Mouse (Mus musculus) ES-E14 (cell line): ENCODE data around the gene Zfp286. TPM values are rescaled to one million over a fixed set of nuclear protein-coding genes. Genes with fewer than 3 reads are reported as not detected.

ENCODE experiments used
- DNase-seq: peaks from one replicate; pipeline ENCODE4 v3.0.0-alpha.2; 2013; ENCODE audit warnings: low read depth, low spot score
- H3K27ac ChIP-seq: 2 replicates; pipeline ENCODE4 v1.5.1; 2012; ENCODE audit warnings: low read depth, mild to moderate bottlenecking, low read length, moderate library complexity, mixed read lengths; ENCODE audit not compliant: poor library complexity, insufficient read depth, severe bottlenecking
- H3K36me3 ChIP-seq: 2 replicates; pipeline ENCODE4 v1.6.1; 2012; ENCODE audit warnings: mild to moderate bottlenecking, low read length, moderate library complexity, mixed read lengths; ENCODE audit not compliant: control insufficient read depth, poor library complexity, insufficient read depth, severe bottlenecking
- H3K4me1 ChIP-seq, 2 experiments: fragments of 150-350 bp in 1 of 2; sonication (generic) in 1 of 2; 2 replicates each; pipeline ENCODE4 v1.6.1; 2012; ENCODE audit warnings: low read length in 2 of 2, mild to moderate bottlenecking in 1 of 2, mixed read lengths in 1 of 2; ENCODE audit not compliant: control insufficient read depth in 2 of 2, insufficient read depth in 2 of 2, poor library complexity in 1 of 2
- H3K4me3 ChIP-seq, 2 experiments: fragments of 150-350 bp in 1 of 2; sonication (generic) in 1 of 2; 2 replicates each; pipeline ENCODE4 v1.5.1; 2012; ENCODE audit warnings: low read length in 2 of 2, low read depth in 1 of 2, mild to moderate bottlenecking in 1 of 2, mixed read lengths in 1 of 2; ENCODE audit not compliant: insufficient read depth in 1 of 2, poor library complexity in 1 of 2, severe bottlenecking in 1 of 2
- H3K9ac ChIP-seq: 2 replicates; pipeline ENCODE4 v1.6.1; 2012; ENCODE audit warnings: low read depth, mild to moderate bottlenecking, low read length, mixed read lengths; ENCODE audit not compliant: poor library complexity, insufficient read depth, severe bottlenecking
- H3K9me3 ChIP-seq: fragments of 150-350 bp; sonication (generic); 2 replicates; pipeline ENCODE4 v1.6.1; 2012; ENCODE audit warnings: low read depth, mild to moderate bottlenecking, low read length; ENCODE audit not compliant: control insufficient read depth, insufficient read depth
- CHD2 ChIP-seq: IDR thresholded peaks from 2 replicates; pipeline ENCODE4 v1.6.1; 2014; ENCODE audit warnings: mild to moderate bottlenecking, low read depth, low read length, inconsistent platforms
- HCFC1 ChIP-seq: IDR thresholded peaks from 2 replicates; pipeline ENCODE4 v1.6.1; 2012; ENCODE audit warnings: low read length, inconsistent platforms, borderline replicate concordance; ENCODE audit not compliant: insufficient read depth
- MAFK ChIP-seq: IDR thresholded peaks from 2 replicates; pipeline ENCODE4 v1.6.1; 2014; ENCODE audit warnings: mild to moderate bottlenecking, low read depth, low read length, inconsistent platforms; ENCODE audit not compliant: insufficient read depth
- ZC3H11A ChIP-seq: IDR thresholded peaks from 2 replicates; pipeline ENCODE4 v1.6.1; 2012; ENCODE audit warnings: low read depth, mild to moderate bottlenecking, inconsistent platforms, low read length, borderline replicate concordance
- ZNF384 ChIP-seq: IDR thresholded peaks from 2 replicates; pipeline ENCODE4 v1.6.1; 2012; ENCODE audit warnings: low read depth, low read length, inconsistent platforms
- in situ Hi-C, 2 experiments: fragments of 600-800 bp; cut with MboI; formaldehyde crosslinking; loops; one replicate each; pipeline ENCODE4 v1.15.1; 2025; ENCODE audit warnings: low sequenced_read_pairs in 2 of 2, inconsistent platforms in 1 of 2; ENCODE audit not compliant: unreplicated experiment in 2 of 2
- total RNA-seq: library from RNA; depleted of rRNA; stranded (reverse); fragments of 300-350 nt; gene quantifications from 2 replicates; pipeline ENCODE4 v1.2.3, GENCODE M21; 2012

Zfp286 gene
- total RNA-seq, 1 experiment, result 9.1 TPM

DNA sequence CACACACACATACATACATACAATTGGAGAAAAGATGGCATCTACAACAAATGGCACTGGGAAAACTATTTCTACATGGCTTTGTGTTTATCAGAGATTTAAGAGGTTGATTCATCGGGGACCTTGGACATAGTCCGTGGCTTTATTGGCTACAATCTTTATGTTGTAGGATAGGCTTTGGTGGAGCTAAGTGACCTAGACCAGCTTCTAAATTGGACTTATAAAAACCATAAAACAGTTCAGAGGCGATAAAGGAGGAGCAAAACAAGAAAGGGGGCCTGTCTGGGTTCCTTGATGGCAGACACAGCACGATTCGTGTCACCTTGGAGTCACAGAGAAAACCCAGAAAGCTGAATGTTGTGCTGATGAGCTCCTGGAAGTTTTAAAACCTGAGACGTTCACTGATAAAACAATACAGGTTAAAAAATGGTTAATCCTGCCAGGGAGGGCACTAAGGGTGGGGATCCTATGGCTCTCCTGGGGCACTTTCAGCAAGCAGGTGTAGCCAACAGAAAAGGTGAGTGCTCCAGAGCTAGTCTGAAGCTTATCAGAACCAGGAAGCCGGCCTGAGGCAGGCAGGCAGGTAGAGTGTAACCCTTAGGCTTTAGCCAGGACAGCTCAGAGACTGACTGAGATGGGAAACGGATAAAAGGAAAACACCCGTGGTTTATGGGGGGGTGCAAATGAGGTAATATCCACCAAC is 28.4 kb downstream of the Zfp286 start:
- TF ChIP-seq HCFC1, result no peak
- TF ChIP-seq ZC3H11A, result no peak
- no peak for TF ChIP-seq MAFK
- no peak for TF ChIP-seq CHD2
- no peak for TF ChIP-seq ZNF384
- Histone ChIP-seq H3K27ac (no peak overlapping the region), H3K9me3 (no peaks in the 10 kb centered on the region), H3K4me1 (0 out of 4 replicates have a peak, but pooled peaks cover 0 to 3% of the 10 kb centered on the region in 2 experiments), H3K4me3 (no peak overlapping the region), H3K9ac (no peak overlapping the region), H3K36me3 (no peaks in the 10 kb centered on the region)
- no peak for DNase-seq
- in situ Hi-C loops, result loop anchor here in 1 of 2 experiments (25.0 kb wide), 1 partner anchor 376 kb away; the partner anchor contains the start of gene Pmp22

DNA sequence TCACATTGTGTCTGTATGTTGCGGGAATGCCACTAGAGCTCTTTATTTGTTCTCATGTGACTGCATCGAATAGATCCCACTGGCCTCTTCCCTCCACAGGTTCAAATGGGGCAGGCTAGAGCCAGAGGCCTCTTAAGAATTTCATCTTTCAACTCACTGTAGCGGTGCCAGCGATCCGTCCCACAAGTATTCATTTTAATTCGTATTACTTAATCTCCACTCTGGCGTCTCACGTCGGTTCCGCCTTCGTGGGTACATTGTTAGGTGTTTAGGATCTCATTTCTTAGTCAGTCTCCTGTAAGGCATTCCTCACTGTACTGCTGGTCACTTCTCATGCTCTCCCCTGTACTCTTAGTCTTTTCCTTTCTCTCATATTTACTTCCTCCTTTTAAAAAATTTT is 30.8 kb downstream of the Zfp286 start:
- H3K4me3 ChIP-seq, result no peak overlapping the region
- TF ChIP-seq ZC3H11A (no peak), ZNF384 (no peak), HCFC1 (no peak), CHD2 (no peak), MAFK (no peak)
- no peaks in the 10 kb centered on the region for H3K9me3 ChIP-seq
- 0 out of 4 replicates have a peak, but pooled peaks cover 0 to 3% of the 10 kb centered on the region in 2 experiments for H3K4me1 ChIP-seq
- H3K27ac ChIP-seq, result no peak overlapping the region
- no peak for DNase-seq
- in situ Hi-C loops, result loop anchor here (10.0 to 25.0 kb wide), 2 partner anchors 156 to 379 kb away; partner anchors contain the start of gene Pmp22 (in 1 of the 2)
- no peak overlapping the region for H3K9ac ChIP-seq
- H3K36me3 ChIP-seq, result no peaks in the 10 kb centered on the region

DNA sequence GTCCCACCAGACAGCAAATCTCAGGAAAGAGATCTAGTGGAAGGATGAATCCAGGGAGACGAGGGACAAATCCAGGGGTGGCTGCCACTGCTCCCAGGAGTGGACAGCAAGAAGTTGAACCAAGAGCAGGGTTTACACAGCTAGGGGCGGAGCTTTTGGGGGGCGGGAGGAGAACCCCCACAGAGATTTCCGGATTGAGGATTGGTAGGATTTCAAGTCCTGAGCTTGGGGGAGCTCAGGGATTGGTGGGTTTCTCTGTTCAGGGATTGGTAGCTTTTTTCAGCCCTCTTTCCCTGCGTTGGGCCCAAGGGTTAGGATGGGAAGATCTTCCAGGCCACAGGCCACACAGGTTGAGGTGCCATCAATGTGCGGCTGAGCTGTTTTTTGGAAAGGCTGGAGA is 31.4 kb downstream of the Zfp286 start:
- in situ Hi-C loops, result loop anchor here (10.0 to 25.0 kb wide), 2 partner anchors 157 to 379 kb away; partner anchors contain the start of gene Pmp22 (in 1 of the 2)
- H3K4me1 ChIP-seq, result 0 out of 4 replicates have a peak, but pooled peaks cover 0 to 3% of the 10 kb centered on the region in 2 experiments
- no peak for DNase-seq
- no peaks in the 10 kb centered on the region for H3K9me3 ChIP-seq
- H3K9ac ChIP-seq, result no peak overlapping the region
- H3K27ac ChIP-seq, result no peak overlapping the region
- no peaks in the 10 kb centered on the region for H3K36me3 ChIP-seq
- H3K4me3 ChIP-seq, result no peak overlapping the region
- peak; percentile 44; the same call in 1 of the 2 replicates for TF ChIP-seq CHD2
- TF ChIP-seq MAFK, result no peak

DNA sequence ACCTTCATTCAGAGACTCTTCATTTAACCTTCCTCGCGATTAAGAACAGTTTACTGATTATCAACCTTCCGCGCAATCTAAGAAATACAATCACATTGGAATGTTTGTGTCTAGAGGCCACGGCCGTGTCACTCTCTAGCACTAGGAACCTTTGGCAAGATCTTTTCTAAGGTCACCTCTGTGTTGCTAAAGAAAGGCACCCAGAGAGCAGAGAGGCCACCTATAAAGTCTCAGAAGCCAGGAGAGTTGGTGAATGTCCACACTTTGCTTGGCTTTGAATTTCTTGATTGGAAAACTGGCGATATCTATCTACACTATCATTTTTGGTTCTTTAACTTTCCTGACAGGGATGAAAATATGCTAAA is 32.1 kb downstream of the Zfp286 start:
- H3K9ac ChIP-seq, result no peak overlapping the region
- H3K36me3 ChIP-seq, result no peaks in the 10 kb centered on the region
- TF ChIP-seq ZNF384 (no peak), HCFC1 (no peak), MAFK (no peak), CHD2 (no peak), ZC3H11A (no peak)
- no peak overlapping the region for H3K27ac ChIP-seq
- H3K9me3 ChIP-seq, result no peaks in the 10 kb centered on the region
- in situ Hi-C loops, result loop anchor here (10.0 to 25.0 kb wide), 2 partner anchors 158 to 380 kb away; partner anchors contain the start of gene Pmp22 (in 1 of the 2)
- H3K4me1 ChIP-seq, result 0 out of 4 replicates have a peak, but pooled peaks cover 0 to 3% of the 10 kb centered on the region in 2 experiments
- no peak for DNase-seq
- 0 out of 4 replicates have a peak overlapping the region, but pooled peaks of 1 of the 2 experiments have one; percentile 17 for H3K4me3 ChIP-seq
